Comparison of ENCODE assay signal across 8 mouse cellular contexts in genomic region chr17:78834856-78835835, GRCm38 (mm10). TPM values are rescaled to one million over a fixed set of nuclear protein-coding genes. Genes with fewer than 3 reads are reported as not detected.
A peak's percentile ranks its signal among the peaks of the same experiment; 100 is the strongest.
DNase-seq lines count a peak whose midpoint lies in the region; ATAC-seq and TF ChIP-seq lines count a peak whose summit lies in the region.

Gene Heatr5b (minus strand): TSS chr17:78835364.
Gene Gpatch11 (plus strand): TSS chr17:78835567.

- peak; percentile 99 for DNase-seq in 3134 (ENCODE audit: extremely low read depth, insufficient read length, low spot score)
- DNase-seq in adrenal gland, postnatal 36 days, result peak; percentile 100
- DNase-seq in heart, adult 18-20 months, result peak; percentile 98 to 99
- DNase-seq in kidney, adult 2 months, result peak; percentile 99
- peak; percentile 93 to 98 for DNase-seq in spleen, adult 2 months (ENCODE audit: low read depth in 1 of 2, low spot score in 2 of 2)

- no peaks in the 10 kb centered on the region for H3K27me3 ChIP-seq in embryonic facial prominence, embryonic 13.5 days
- no peaks in the 10 kb centered on the region for H3K27me3 ChIP-seq in kidney, adult 2 months (replicated peaks; ENCODE audit: control insufficient read depth, insufficient read depth, low read length)
- H3K27me3 ChIP-seq in limb, embryonic 12.5 days, result no peaks in the 10 kb centered on the region
- no peaks in the 10 kb centered on the region for H3K27me3 ChIP-seq in midbrain, embryonic 15.5 days (replicated peaks)
- H3K27me3 ChIP-seq in spleen, adult 2 months (ENCODE audit: control insufficient read depth, insufficient read depth, low read length), result no peaks in the 10 kb centered on the region

- H3K4me2 ChIP-seq in embryonic facial prominence, embryonic 13.5 days, result peak within 1 kb of the TSS; percentile 85
- H3K4me2 ChIP-seq in limb, embryonic 12.5 days, result peak within 1 kb of the TSS; percentile 82
- peak within 1 kb of the TSS; percentile 94 for H3K4me2 ChIP-seq in midbrain, embryonic 15.5 days

- no peak for TF ChIP-seq CTCF in kidney, adult 2 months (conservative IDR thresholded peaks at IDR 0.05; ENCODE audit: insufficient read depth, insufficient read length, low read depth, low read length)
- TF ChIP-seq CTCF in spleen, adult 2 months (IDR thresholded peaks at IDR 0.05; ENCODE audit: extremely low read depth, insufficient read depth, insufficient read length, insufficient replicate concordance), result no peak

- peak within 1 kb of the TSS; percentile 88 for H3K27ac ChIP-seq in embryonic facial prominence, embryonic 13.5 days
- peak within 1 kb of the TSS; percentile 57 for H3K27ac ChIP-seq in kidney, adult 2 months (ENCODE audit: insufficient read depth, low read depth, low read length)
- H3K27ac ChIP-seq in limb, embryonic 12.5 days, result peak within 1 kb of the TSS; percentile 87
- peak within 1 kb of the TSS; percentile 85 for H3K27ac ChIP-seq in midbrain, embryonic 15.5 days
- peak within 1 kb of the TSS; percentile 90 for H3K27ac ChIP-seq in spleen, adult 2 months (ENCODE audit: insufficient read depth, low read length)

- WGBS in embryonic facial prominence, embryonic 13.5 days, result under 1% methylated on average over 81 of the region's 81 CpGs
- WGBS in kidney, adult 2 months, result under 1% methylated on average over 81 of the region's 81 CpGs
- under 1% methylated on average over 81 of the region's 81 CpGs for WGBS in limb, embryonic 12.5 days
- under 1% methylated on average over 81 of the region's 81 CpGs for WGBS in midbrain, embryonic 15.5 days
- under 1% methylated on average over 81 of the region's 81 CpGs for WGBS in spleen, adult 2 months

- H3K4me3 ChIP-seq in embryonic facial prominence, embryonic 13.5 days, result peak within 1 kb of the TSS; percentile 87
- H3K4me3 ChIP-seq in kidney, adult 2 months (ENCODE audit: insufficient read depth, low read depth, low read length), result peak within 1 kb of the TSS; percentile 79
- H3K4me3 ChIP-seq in limb, embryonic 12.5 days (replicated peaks), result peak within 1 kb of the TSS; percentile 84
- H3K4me3 ChIP-seq in midbrain, embryonic 15.5 days, result peak within 1 kb of the TSS; percentile 97
- peak within 1 kb of the TSS; percentile 98 for H3K4me3 ChIP-seq in spleen, adult 2 months (ENCODE audit: extremely low read depth, insufficient read depth, insufficient read length)

- H3K9ac ChIP-seq in embryonic facial prominence, embryonic 13.5 days, result peak within 1 kb of the TSS; percentile 92
- H3K9ac ChIP-seq in limb, embryonic 12.5 days (replicated peaks), result peak within 1 kb of the TSS; percentile 86
- peak within 1 kb of the TSS; percentile 93 for H3K9ac ChIP-seq in midbrain, embryonic 15.5 days

- ATAC-seq in embryonic facial prominence, embryonic 13.5 days (ENCODE audit: insufficient number of reproducible peaks, insufficient read depth, low FRiP score, low TSS enrichment, low read depth), result peak; percentile 98
- peak; percentile 99 for ATAC-seq in limb, embryonic 12.5 days (ENCODE audit: insufficient number of reproducible peaks, insufficient read depth, low FRiP score, low TSS enrichment, low read depth)
- peak; percentile 99 for ATAC-seq in midbrain, embryonic 15.5 days (replicated peaks)

- TF ChIP-seq POLR2A in kidney, adult 2 months (IDR thresholded peaks at IDR 0.05; ENCODE audit: low read depth, low read length), result peak; percentile 64
- TF ChIP-seq POLR2A in spleen, adult 2 months (IDR thresholded peaks at IDR 0.05; ENCODE audit: low read depth, low read length), result peak; percentile 55

- H3K36me3 ChIP-seq in embryonic facial prominence, embryonic 13.5 days, result peaks cover 28% of the 10 kb centered on the region
- H3K36me3 ChIP-seq in kidney, adult 2 months (ENCODE audit: control insufficient read depth, insufficient read depth, low read length), result no peaks in the 10 kb centered on the region; the same call in 1 of the 2 replicates
- H3K36me3 ChIP-seq in limb, embryonic 12.5 days, result peaks cover 34% of the 10 kb centered on the region
- peaks cover 23% of the 10 kb centered on the region for H3K36me3 ChIP-seq in midbrain, embryonic 15.5 days (replicated peaks)
- peaks cover 12% of the 10 kb centered on the region for H3K36me3 ChIP-seq in spleen, adult 2 months (ENCODE audit: control insufficient read depth, insufficient read depth, low read length)

- H3K4me1 ChIP-seq in embryonic facial prominence, embryonic 13.5 days, result 0 out of 2 replicates have a peak, but pooled peaks cover 4% of the 10 kb centered on the region
- no peaks in the 10 kb centered on the region; the same call in 1 of the 2 replicates for H3K4me1 ChIP-seq in kidney, adult 2 months (ENCODE audit: control insufficient read depth, insufficient read depth, low read length)
- peaks cover 10% of the 10 kb centered on the region for H3K4me1 ChIP-seq in limb, embryonic 12.5 days (replicated peaks)
- H3K4me1 ChIP-seq in midbrain, embryonic 15.5 days, result peaks cover 22% of the 10 kb centered on the region
- H3K4me1 ChIP-seq in spleen, adult 2 months (ENCODE audit: control insufficient read depth, insufficient read depth, insufficient read length), result no peaks in the 10 kb centered on the region

- no peaks in the 10 kb centered on the region for H3K9me3 ChIP-seq in embryonic facial prominence, embryonic 13.5 days
- H3K9me3 ChIP-seq in limb, embryonic 12.5 days, result no peaks in the 10 kb centered on the region
- H3K9me3 ChIP-seq in midbrain, embryonic 15.5 days, result no peaks in the 10 kb centered on the region

RNA-seq across cellular contexts. Expression of gene Heatr5b, which starts in this region (rescaled TPM):
- 10 to 100 TPM; 37.3 to 38.3 TPM for total RNA-seq in adrenal gland, postnatal 36 days (2021)
- polyA plus RNA-seq in embryonic facial prominence, embryonic 13.5 days (2015; fragmentation: Nextera tagmentation; extraction: Ambion mirVana), result 16.3 and 17.5 TPM in 2 replicates
- total RNA-seq in heart, adult 18-20 months (2021), result 10 to 100 TPM; 39.5 to 46.3 TPM
- 22.2 and 22.6 TPM in 2 replicates for polyA plus RNA-seq in kidney, adult 2 months (2012; rRNA removed)
- 15.9 and 21.6 TPM in 2 replicates for polyA plus RNA-seq in limb, embryonic 12.5 days (2016; fragmentation: Nextera tagmentation; extraction: Ambion mirVana)
- 21.7 and 23.1 TPM in 2 replicates for polyA plus RNA-seq in midbrain, embryonic 15.5 days (2015; fragmentation: Nextera tagmentation; extraction: Ambion mirVana)
- polyA plus RNA-seq in spleen, adult 2 months (2012; rRNA removed), result 11.2 and 11.6 TPM in 2 replicates

RNA-seq across cellular contexts. Expression of gene Gpatch11, which starts in this region (rescaled TPM):
- total RNA-seq in adrenal gland, postnatal 36 days (2021), result 10 to 100 TPM; 26.5 to 28.3 TPM
- 56.5 and 59.2 TPM in 2 replicates for polyA plus RNA-seq in embryonic facial prominence, embryonic 13.5 days (2015; fragmentation: Nextera tagmentation; extraction: Ambion mirVana)
- 10 to 100 TPM; 25.0 to 30.6 TPM for total RNA-seq in heart, adult 18-20 months (2021)
- polyA plus RNA-seq in kidney, adult 2 months (2012; rRNA removed), result 8.5 TPM in 2 replicates
- 48.2 and 52.4 TPM in 2 replicates for polyA plus RNA-seq in limb, embryonic 12.5 days (2016; fragmentation: Nextera tagmentation; extraction: Ambion mirVana)
- 45.3 and 46.2 TPM in 2 replicates for polyA plus RNA-seq in midbrain, embryonic 15.5 days (2015; fragmentation: Nextera tagmentation; extraction: Ambion mirVana)
- 6.2 and 8.9 TPM in 2 replicates for polyA plus RNA-seq in spleen, adult 2 months (2012; rRNA removed)

Comparison
In these comparisons a context has a peak if more than half of its experiments do, and no peak if none do; other contexts are left out.
1. Peak in every context shown above with its lines: DNase-seq, ATAC-seq, H3K4me3 ChIP-seq and H3K27ac ChIP-seq.